Mouse (Mus musculus) embryonic fibroblast, embryonic 13.5 days (primary cell): ENCODE measurements at regions not wholly inside any gene's neighbourhood (a gene's known extent, or its start where the extent isn't known, plus 50 kb on each side); places are given as distances from the start of the nearest gene placed in this dataset.

ENCODE experiments used
- H3K27ac ChIP-seq: 2 replicates; pipeline ENCODE4 v1.5.1; 2012; ENCODE audit warnings: low read length, control low read depth, inconsistent platforms; ENCODE audit not compliant: insufficient read depth
- H3K4me1 ChIP-seq: 2 replicates; pipeline ENCODE4 v1.6.1; 2011; ENCODE audit warnings: low read length; ENCODE audit not compliant: control insufficient read depth, insufficient read depth
- H3K4me3 ChIP-seq: 2 replicates; pipeline ENCODE4 v1.5.1; 2011; ENCODE audit warnings: mild to moderate bottlenecking, control low read depth, low read length; ENCODE audit not compliant: insufficient read depth
- CTCF ChIP-seq: IDR thresholded peaks from 2 replicates; pipeline ENCODE4 v1.5.1; 2011; ENCODE audit warnings: mild to moderate bottlenecking, control low read depth, low read length, moderate library complexity, borderline replicate concordance; ENCODE audit not compliant: insufficient read depth
- POLR2A ChIP-seq: IDR thresholded peaks from 2 replicates; pipeline ENCODE4 v1.6.1; 2011; ENCODE audit warnings: low read depth, mild to moderate bottlenecking, control low read depth, low read length, moderate library complexity

GRCm38 (mm10) chr3:65891594-65891993, 66.5 kb downstream of the Ccnl1 start:
- H3K4me3 ChIP-seq, result no peak overlapping the region
- no peak for TF ChIP-seq POLR2A
- TF ChIP-seq CTCF, result no peak

GRCm38 (mm10) chr3:65891139-65891538, 66.9 kb downstream of the Ccnl1 start:
- Histone ChIP-seq H3K27ac (no peak overlapping the region), H3K4me3 (no peak overlapping the region), H3K4me1 (no peaks in the 10 kb centered on the region)
- TF ChIP-seq CTCF (no peak), POLR2A (no peak)

More at GRCm38 (mm10) chr3:65891594-65891993, 66.5 kb downstream of the Ccnl1 start:
- Histone ChIP-seq H3K27ac (no peak overlapping the region), H3K4me1 (no peaks in the 10 kb centered on the region)

GRCm38 (mm10) chr3:65888921-65889320, 69.1 kb downstream of the Ccnl1 start:
- H3K4me1 ChIP-seq, result peaks cover 8% of the 10 kb centered on the region
- TF ChIP-seq POLR2A (no peak), CTCF (no peak)
- H3K27ac ChIP-seq, result peak overlapping the region; percentile 22; the same call in 1 of the 2 replicates
- H3K4me3 ChIP-seq, result no peak overlapping the region

GRCm38 (mm10) chr3:65884571-65885011, 73.5 kb downstream of the Ccnl1 start:
- TF ChIP-seq CTCF, result no peak
- no peak for TF ChIP-seq POLR2A
- Histone ChIP-seq H3K4me1 (peaks cover 8% of the 10 kb centered on the region), H3K27ac (no peak overlapping the region), H3K4me3 (no peak overlapping the region)

- Histone ChIP-seq H3K4me1 (peaks cover 8% of the 10 kb centered on the region), H3K27ac (no peak overlapping the region), H3K4me3 (no peak overlapping the region)
- no peak for TF ChIP-seq POLR2A
- TF ChIP-seq CTCF, result no peak
Measured at GRCm38 (mm10) chr3:65882123-65882522, 75.9 kb downstream of the Ccnl1 start.
